Mouse (Mus musculus): ENCODE measurements at regions not wholly inside any gene's neighbourhood (a gene's known extent, or its start where the extent isn't known, plus 50 kb on each side); places are given as distances from the start of the nearest gene placed in this dataset.

DNA sequence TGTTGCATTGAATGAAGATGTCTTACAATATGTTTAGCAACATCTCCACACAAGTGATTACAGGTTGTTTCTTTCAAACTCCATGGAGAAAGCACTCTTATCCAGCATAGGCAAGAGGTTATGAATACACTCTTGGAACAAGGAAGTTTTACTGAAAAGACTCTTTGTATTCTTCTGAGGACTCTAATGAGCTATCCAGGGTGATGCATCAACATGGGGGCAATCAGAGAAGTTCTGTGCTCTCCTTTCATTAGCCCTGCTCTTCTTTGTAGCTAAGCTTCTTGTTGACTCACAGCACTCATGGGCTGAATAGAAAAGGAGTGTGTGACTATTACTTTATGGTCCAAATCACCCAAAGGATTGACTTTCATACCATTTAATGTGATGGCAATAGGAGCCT lies 242.6 kb upstream of the Tmem161b start:
- Histone ChIP-seq H3K9ac (no peak overlapping the region), H3K9me3 (ENCODE audit: control insufficient read depth, low read length) (no peaks in the 10 kb centered on the region), H3K4me2 (replicated peaks) (no peak overlapping the region), H3K27ac (no peak overlapping the region), H3K4me3 (replicated peaks; ENCODE audit: low read length) (no peak overlapping the region), H3K4me1 (replicated peaks; ENCODE audit: control insufficient read depth, insufficient read depth, low read length) (no peaks in the 10 kb centered on the region; the same call in 1 of the 2 replicates), H3K27me3 (ENCODE audit: control insufficient read depth, insufficient read depth, low read length) (no peaks in the 10 kb centered on the region), H3K36me3 (replicated peaks; ENCODE audit: control insufficient read depth, insufficient read depth) (no peaks in the 10 kb centered on the region)
- ATAC-seq (ENCODE audit: low FRiP score) = no peak
- no peak for DNase-seq (ENCODE audit: low spot score)

DNA sequence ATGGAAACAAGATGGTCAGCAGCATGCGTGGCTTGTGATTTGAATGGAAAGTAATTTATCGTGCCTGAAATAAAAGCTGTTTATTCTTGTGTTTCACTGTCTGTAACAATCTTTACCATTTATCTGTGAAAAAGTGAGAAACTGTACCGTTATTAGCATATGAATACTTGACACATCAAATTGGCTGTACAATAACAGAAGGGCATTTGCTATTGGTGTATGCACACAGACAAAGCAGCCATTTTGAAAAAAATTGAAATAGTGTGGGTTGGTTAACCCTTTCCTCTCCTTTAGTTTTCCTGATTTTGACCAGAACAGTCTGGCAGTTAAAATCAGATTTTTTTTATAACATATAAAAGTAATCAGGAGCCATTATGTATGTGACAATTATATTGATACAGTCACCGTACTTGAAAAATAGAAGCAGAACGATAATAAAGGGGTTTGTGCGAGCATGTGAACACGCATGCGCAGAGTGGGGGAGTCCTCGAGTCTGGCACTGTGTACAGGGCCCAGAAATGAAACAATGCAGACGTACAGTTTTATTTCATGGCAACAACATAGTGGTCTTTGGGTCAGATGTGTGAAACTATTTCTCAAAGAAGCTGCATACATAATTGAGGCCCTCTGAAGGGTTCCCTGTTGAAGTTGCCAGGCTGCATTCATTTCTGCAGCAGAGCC lies 237.3 kb upstream of the Tmem161b start:
- Histone ChIP-seq H3K4me2 (replicated peaks) (peak overlapping the region; percentile 48), H3K27me3 (ENCODE audit: control insufficient read depth, insufficient read depth, low read length) (no peaks in the 10 kb centered on the region), H3K27ac (peak overlapping the region; percentile 93), H3K4me3 (replicated peaks; ENCODE audit: low read length) (peak overlapping the region; percentile 18), H3K9me3 (ENCODE audit: control insufficient read depth, low read length) (no peaks in the 10 kb centered on the region), H3K9ac (peak overlapping the region; percentile 56), H3K4me1 (replicated peaks; ENCODE audit: control insufficient read depth, insufficient read depth, low read length) (peaks cover 28% of the 10 kb centered on the region), H3K36me3 (replicated peaks; ENCODE audit: control insufficient read depth, insufficient read depth) (no peaks in the 10 kb centered on the region)
- peak; percentile 90 for ATAC-seq (ENCODE audit: low FRiP score)
- DNase-seq (ENCODE audit: low spot score) = peak; percentile 81
- 27% methylated on average over 10 of the region's 10 CpGs for WGBS

DNA sequence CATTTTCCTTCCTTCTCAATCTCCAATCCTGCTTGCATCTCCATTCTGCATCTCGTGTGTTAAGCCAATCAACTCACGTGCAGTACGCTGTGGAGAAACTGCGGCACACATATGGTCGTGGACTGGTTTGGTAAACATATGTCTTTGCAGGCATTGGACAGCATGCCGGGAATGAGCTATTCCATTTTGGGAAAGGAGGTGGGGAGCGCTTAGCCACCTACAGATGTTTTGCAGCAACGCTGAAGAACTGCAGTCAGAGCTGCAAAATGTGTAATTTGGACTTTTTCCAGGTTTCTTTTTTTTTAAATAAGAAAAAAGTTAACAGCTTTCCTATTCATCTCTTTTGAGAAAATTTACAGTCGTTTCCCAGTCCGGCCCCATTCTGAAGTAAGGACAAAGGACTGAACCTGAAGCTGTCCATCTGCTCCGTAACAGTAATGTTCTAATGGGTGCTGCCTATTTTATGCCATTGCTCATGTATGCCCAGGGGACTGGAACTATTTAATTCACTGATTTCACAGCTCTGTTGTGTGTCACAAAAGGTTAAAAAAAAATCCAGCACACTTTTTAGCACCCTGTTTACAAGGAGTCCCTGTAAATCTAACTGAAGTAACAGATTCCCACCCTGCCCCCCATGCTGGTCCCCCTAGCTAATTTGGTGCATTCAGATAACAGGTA lies 234.2 kb upstream of the Tmem161b start:
- H3K36me3 ChIP-seq (replicated peaks; ENCODE audit: control insufficient read depth, insufficient read depth) = no peaks in the 10 kb centered on the region
- H3K27ac ChIP-seq = peak overlapping the region; percentile 86
- peak overlapping the region; percentile 57 for H3K4me2 ChIP-seq (replicated peaks)
- 14% methylated on average over 11 of the region's 11 CpGs for WGBS
- ATAC-seq (ENCODE audit: low FRiP score) (peak; percentile 86), DNase-seq (ENCODE audit: low spot score) (peak; percentile 78)
- peaks cover 28% of the 10 kb centered on the region for H3K4me1 ChIP-seq (replicated peaks; ENCODE audit: control insufficient read depth, insufficient read depth, low read length)
- peak overlapping the region; percentile 57 for H3K9ac ChIP-seq
- no peaks in the 10 kb centered on the region for H3K27me3 ChIP-seq (ENCODE audit: control insufficient read depth, insufficient read depth, low read length)
- no peaks in the 10 kb centered on the region for H3K9me3 ChIP-seq (ENCODE audit: control insufficient read depth, low read length)
- peak overlapping the region; percentile 29 for H3K4me3 ChIP-seq (replicated peaks; ENCODE audit: low read length)

- Histone ChIP-seq H3K4me1 (replicated peaks; ENCODE audit: control insufficient read depth, insufficient read depth, low read length) (peaks cover 28% of the 10 kb centered on the region), H3K9me3 (ENCODE audit: control insufficient read depth, low read length) (no peaks in the 10 kb centered on the region), H3K4me3 (replicated peaks; ENCODE audit: low read length) (no peak overlapping the region), H3K36me3 (replicated peaks; ENCODE audit: control insufficient read depth, insufficient read depth) (no peaks in the 10 kb centered on the region), H3K9ac (0 out of 2 replicates have a peak overlapping the region, but pooled peaks have one; percentile 57), H3K27me3 (ENCODE audit: control insufficient read depth, insufficient read depth, low read length) (no peaks in the 10 kb centered on the region), H3K4me2 (replicated peaks) (peak overlapping the region; percentile 57), H3K27ac (peak overlapping the region; percentile 86)
- peak; percentile 49; the same call in 1 of the 2 replicates for ATAC-seq (ENCODE audit: low FRiP score)
- peak; percentile 52 for DNase-seq (ENCODE audit: low spot score)
- 40% methylated on average over 4 of the region's 4 CpGs for WGBS
Measured at GRCm38 (mm10) chr13:83988517-83988916, 233.6 kb upstream of the Tmem161b start.

- Histone ChIP-seq H3K9me3 (ENCODE audit: control insufficient read depth, low read length) (no peaks in the 10 kb centered on the region), H3K4me1 (replicated peaks; ENCODE audit: control insufficient read depth, insufficient read depth, low read length) (no peaks in the 10 kb centered on the region), H3K27me3 (ENCODE audit: control insufficient read depth, insufficient read depth, low read length) (no peaks in the 10 kb centered on the region), H3K27ac (peak overlapping the region; percentile 63; the same call in 1 of the 2 replicates), H3K4me3 (replicated peaks; ENCODE audit: low read length) (no peak overlapping the region), H3K4me2 (replicated peaks) (no peak overlapping the region), H3K9ac (no peak overlapping the region), H3K36me3 (replicated peaks; ENCODE audit: control insufficient read depth, insufficient read depth) (no peaks in the 10 kb centered on the region)
- 47% methylated on average over 12 of the region's 12 CpGs for WGBS
- no peak for DNase-seq (ENCODE audit: low spot score)
- ATAC-seq (ENCODE audit: low FRiP score) = peak; percentile 64; the same call in 1 of the 2 replicates
Measured at GRCm38 (mm10) chr13:83997599-83998369, 224.3 kb upstream of the Tmem161b start.

- WGBS = 50% methylated on average over 7 of the region's 7 CpGs
Measured at GRCm38 (mm10) chr13:84021771-84022170, 200.3 kb upstream of the Tmem161b start.

GRCm38 (mm10) chr13:84023021-84023420 lies 199.1 kb upstream of the Tmem161b start:
- no peak overlapping the region for H3K4me2 ChIP-seq (replicated peaks)
- H3K4me1 ChIP-seq (replicated peaks; ENCODE audit: control insufficient read depth, insufficient read depth, low read length) = no peaks in the 10 kb centered on the region
- H3K9me3 ChIP-seq (ENCODE audit: control insufficient read depth, low read length) = no peaks in the 10 kb centered on the region
- H3K4me3 ChIP-seq (replicated peaks; ENCODE audit: low read length) = no peak overlapping the region
- H3K36me3 ChIP-seq (replicated peaks; ENCODE audit: control insufficient read depth, insufficient read depth) = no peaks in the 10 kb centered on the region
- H3K9ac ChIP-seq = no peak overlapping the region
- H3K27ac ChIP-seq = no peak overlapping the region
- 92% methylated on average over 1 of the region's 1 CpGs for WGBS
- H3K27me3 ChIP-seq (ENCODE audit: control insufficient read depth, insufficient read depth, low read length) = no peaks in the 10 kb centered on the region
- ATAC-seq (ENCODE audit: low FRiP score) = no peak
- DNase-seq (ENCODE audit: low spot score) = no peak

More at GRCm38 (mm10) chr13:84021771-84022170, 200.3 kb upstream of the Tmem161b start:
- no peak overlapping the region for H3K27ac ChIP-seq
- DNase-seq (ENCODE audit: low spot score) = no peak
- H3K4me2 ChIP-seq (replicated peaks) = no peak overlapping the region
- no peaks in the 10 kb centered on the region for H3K9me3 ChIP-seq (ENCODE audit: control insufficient read depth, low read length)
- no peak overlapping the region for H3K9ac ChIP-seq
- no peak for ATAC-seq (ENCODE audit: low FRiP score)
- no peak overlapping the region for H3K4me3 ChIP-seq (replicated peaks; ENCODE audit: low read length)
- no peaks in the 10 kb centered on the region for H3K4me1 ChIP-seq (replicated peaks; ENCODE audit: control insufficient read depth, insufficient read depth, low read length)
- no peaks in the 10 kb centered on the region for H3K27me3 ChIP-seq (ENCODE audit: control insufficient read depth, insufficient read depth, low read length)
- H3K36me3 ChIP-seq (replicated peaks; ENCODE audit: control insufficient read depth, insufficient read depth) = no peaks in the 10 kb centered on the region

DNA sequence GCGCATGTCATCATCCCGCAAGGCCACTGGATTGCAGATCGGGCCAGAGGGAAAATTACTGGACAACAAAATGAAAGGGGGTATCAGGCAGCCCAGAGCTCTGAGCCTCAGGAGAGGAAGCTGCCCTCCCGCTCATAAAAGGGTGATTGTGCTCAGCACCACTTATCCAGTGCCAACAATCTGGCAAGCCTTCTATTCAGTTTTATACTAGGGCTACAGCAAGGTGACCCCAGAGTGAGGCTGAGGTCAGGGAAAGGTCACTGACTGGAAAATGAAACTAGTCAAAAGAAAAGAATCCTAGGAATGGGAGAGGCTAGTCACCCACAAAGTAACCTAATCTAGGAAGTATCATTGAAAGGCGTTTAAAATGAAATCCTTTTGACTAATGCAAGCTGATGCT lies 198.5 kb upstream of the Tmem161b start:
- DNase-seq (ENCODE audit: low spot score) (no peak), ATAC-seq (ENCODE audit: low FRiP score) (peak; percentile 62; the same call in 1 of the 2 replicates)
- H3K27me3 ChIP-seq (ENCODE audit: control insufficient read depth, insufficient read depth, low read length) = no peaks in the 10 kb centered on the region
- H3K4me2 ChIP-seq (replicated peaks) = no peak overlapping the region
- H3K36me3 ChIP-seq (replicated peaks; ENCODE audit: control insufficient read depth, insufficient read depth) = no peaks in the 10 kb centered on the region
- H3K4me3 ChIP-seq (replicated peaks; ENCODE audit: low read length) = no peak overlapping the region
- no peak overlapping the region for H3K27ac ChIP-seq
- H3K9me3 ChIP-seq (ENCODE audit: control insufficient read depth, low read length) = no peaks in the 10 kb centered on the region
- no peak overlapping the region for H3K9ac ChIP-seq
- WGBS = 44% methylated on average over 5 of the region's 5 CpGs
- no peaks in the 10 kb centered on the region for H3K4me1 ChIP-seq (replicated peaks; ENCODE audit: control insufficient read depth, insufficient read depth, low read length)

DNA sequence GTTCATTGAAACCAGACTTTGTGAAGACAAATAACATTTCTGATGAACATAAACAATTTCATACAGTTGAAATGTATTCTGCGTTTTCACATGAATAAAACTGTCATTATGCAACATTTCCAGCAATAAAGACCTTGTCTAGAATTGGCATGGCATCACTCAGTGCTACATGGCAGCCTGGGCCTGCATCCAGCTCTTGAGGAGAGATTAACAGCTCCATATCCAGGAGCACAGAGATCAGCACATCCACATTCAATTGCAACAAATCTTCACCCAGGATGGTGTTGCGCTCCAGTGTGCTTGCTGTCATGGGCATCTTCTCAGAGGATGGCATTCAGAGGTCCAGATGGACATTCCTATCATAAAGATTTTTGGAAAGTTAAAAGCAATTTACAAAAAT lies 196.7 kb upstream of the Tmem161b start:
- DNase-seq (ENCODE audit: low spot score) = no peak
- Histone ChIP-seq H3K9me3 (ENCODE audit: control insufficient read depth, low read length) (no peaks in the 10 kb centered on the region), H3K27me3 (ENCODE audit: control insufficient read depth, insufficient read depth, low read length) (no peaks in the 10 kb centered on the region), H3K4me1 (replicated peaks; ENCODE audit: control insufficient read depth, insufficient read depth, low read length) (no peaks in the 10 kb centered on the region), H3K36me3 (replicated peaks; ENCODE audit: control insufficient read depth, insufficient read depth) (no peaks in the 10 kb centered on the region), H3K4me3 (replicated peaks; ENCODE audit: low read length) (no peak overlapping the region), H3K4me2 (replicated peaks) (no peak overlapping the region), H3K9ac (no peak overlapping the region), H3K27ac (no peak overlapping the region)
- 87% methylated on average over 2 of the region's 2 CpGs for WGBS
- no peak for ATAC-seq (ENCODE audit: low FRiP score)

Data from hindbrain, embryonic 14.5 days (tissue).